Mouse (Mus musculus): Measurements from ENCODE around the gene Smpd2. TPM values are rescaled to one million over a fixed set of nuclear protein-coding genes. Genes with fewer than 3 reads are reported as not detected.

Smpd2 gene
- polyA plus RNA-seq, 1 experiment from 2014 or later: 65.6 TPM

- no peak overlapping the region for H3K27ac ChIP-seq
- no peak overlapping the region for H3K4me3 ChIP-seq
- peaks cover 47% of the 10 kb centered on the region for H3K36me3 ChIP-seq (replicated peaks)
- peaks cover 15% of the 10 kb centered on the region; the same call in 1 of the 2 replicates for H3K4me1 ChIP-seq
- no peaks in the 10 kb centered on the region for H3K9me3 ChIP-seq
- no peak for DNase-seq (ENCODE audit: extremely low spot score, low spot score)
- WGBS: 48% methylated on average over 15 of the region's 15 CpGs
- no peaks in the 10 kb centered on the region for H3K27me3 ChIP-seq (ENCODE audit: poor library complexity, severe bottlenecking)
Observed at GRCm38 (mm10) chr10:41464401-41464955, 25.7 kb downstream of the Smpd2 start.

GRCm38 (mm10) chr10:41461057-41461722, 29.0 kb downstream of the Smpd2 start:
- Histone ChIP-seq H3K36me3 (replicated peaks) (peaks cover 63% of the 10 kb centered on the region), H3K4me1 (peaks cover 9% of the 10 kb centered on the region; the same call in 1 of the 2 replicates), H3K27me3 (ENCODE audit: poor library complexity, severe bottlenecking) (no peaks in the 10 kb centered on the region), H3K4me3 (no peak overlapping the region), H3K27ac (no peak overlapping the region), H3K9me3 (no peaks in the 10 kb centered on the region)
- DNase-seq (ENCODE audit: extremely low spot score, low spot score): no peak
- WGBS: 87% methylated on average over 3 of the region's 3 CpGs

- WGBS: 39% methylated on average over 2 of the region's 2 CpGs
- Histone ChIP-seq H3K27ac (no peak overlapping the region), H3K9me3 (no peaks in the 10 kb centered on the region), H3K27me3 (ENCODE audit: poor library complexity, severe bottlenecking) (no peaks in the 10 kb centered on the region), H3K4me1 (peaks cover 9% of the 10 kb centered on the region; the same call in 1 of the 2 replicates), H3K4me3 (no peak overlapping the region), H3K36me3 (replicated peaks) (peaks cover 64% of the 10 kb centered on the region)
- no peak for DNase-seq (ENCODE audit: extremely low spot score, low spot score)
Observed at GRCm38 (mm10) chr10:41460501-41460900, 29.7 kb downstream of the Smpd2 start.

- peaks cover 65% of the 10 kb centered on the region for H3K36me3 ChIP-seq (replicated peaks)
- no peaks in the 10 kb centered on the region for H3K9me3 ChIP-seq
- H3K27ac ChIP-seq: no peak overlapping the region; the same call in 1 of the 2 replicates
- no peak for DNase-seq (ENCODE audit: extremely low spot score, low spot score)
- H3K4me3 ChIP-seq: no peak overlapping the region
- no peaks in the 10 kb centered on the region for H3K27me3 ChIP-seq (ENCODE audit: poor library complexity, severe bottlenecking)
- peaks cover 9% of the 10 kb centered on the region; the same call in 1 of the 2 replicates for H3K4me1 ChIP-seq
- 82% methylated on average over 4 of the region's 4 CpGs for WGBS
Observed at GRCm38 (mm10) chr10:41459990-41460389, 30.2 kb downstream of the Smpd2 start.

GRCm38 (mm10) chr10:41452791-41453190, 37.4 kb downstream of the Smpd2 start:
- H3K27me3 ChIP-seq (ENCODE audit: poor library complexity, severe bottlenecking): no peaks in the 10 kb centered on the region
- peaks cover 49% of the 10 kb centered on the region for H3K36me3 ChIP-seq (replicated peaks)
- DNase-seq (ENCODE audit: extremely low spot score, low spot score): no peak
- no peaks in the 10 kb centered on the region for H3K9me3 ChIP-seq
- WGBS: 96% methylated on average over 3 of the region's 3 CpGs
- H3K4me3 ChIP-seq: no peak overlapping the region
- H3K27ac ChIP-seq: no peak overlapping the region
- H3K4me1 ChIP-seq: peaks cover 21% of the 10 kb centered on the region

GRCm38 (mm10) chr10:41451656-41452055, 38.5 kb downstream of the Smpd2 start:
- Histone ChIP-seq H3K4me1 (peaks cover 21% of the 10 kb centered on the region), H3K36me3 (replicated peaks) (peaks cover 45% of the 10 kb centered on the region), H3K27me3 (ENCODE audit: poor library complexity, severe bottlenecking) (no peaks in the 10 kb centered on the region), H3K27ac (no peak overlapping the region), H3K4me3 (no peak overlapping the region), H3K9me3 (no peaks in the 10 kb centered on the region)
- DNase-seq (ENCODE audit: extremely low spot score, low spot score): no peak
- 92% methylated on average over 9 of the region's 9 CpGs for WGBS

GRCm38 (mm10) chr10:41450780-41451522, 39.2 kb downstream of the Smpd2 start:
- DNase-seq (ENCODE audit: extremely low spot score, low spot score): no peak
- Histone ChIP-seq H3K27ac (peak overlapping the region; percentile 88), H3K4me3 (peak overlapping the region; percentile 89), H3K36me3 (replicated peaks) (peaks cover 38% of the 10 kb centered on the region), H3K4me1 (peaks cover 21% of the 10 kb centered on the region), H3K27me3 (ENCODE audit: poor library complexity, severe bottlenecking) (no peaks in the 10 kb centered on the region), H3K9me3 (no peaks in the 10 kb centered on the region)
- WGBS: 62% methylated on average over 18 of the region's 18 CpGs

- peak; percentile 96 for DNase-seq (ENCODE audit: extremely low spot score, low spot score)
- Histone ChIP-seq H3K9me3 (no peaks in the 10 kb centered on the region), H3K36me3 (replicated peaks) (peaks cover 31% of the 10 kb centered on the region), H3K27me3 (ENCODE audit: poor library complexity, severe bottlenecking) (no peaks in the 10 kb centered on the region), H3K4me1 (peaks cover 21% of the 10 kb centered on the region), H3K4me3 (peak within 1 kb of the TSS; percentile 89), H3K27ac (peak within 1 kb of the TSS; percentile 88)
- under 1% methylated on average over 49 of the region's 49 CpGs for WGBS
Observed at GRCm38 (mm10) chr10:41450137-41450670, 40.0 kb downstream of the Smpd2 start, which contains the start of gene Zbtb24. Zbtb24 (plus strand) TSS chr10:41450383.

- peaks cover 27% of the 10 kb centered on the region for H3K36me3 ChIP-seq (replicated peaks)
- H3K27ac ChIP-seq: peak overlapping the region; percentile 88
- H3K27me3 ChIP-seq (ENCODE audit: poor library complexity, severe bottlenecking): no peaks in the 10 kb centered on the region
- peak overlapping the region; percentile 89 for H3K4me3 ChIP-seq
- 17% methylated on average over 14 of the region's 14 CpGs for WGBS
- no peaks in the 10 kb centered on the region for H3K9me3 ChIP-seq
- peaks cover 21% of the 10 kb centered on the region for H3K4me1 ChIP-seq
- DNase-seq (ENCODE audit: extremely low spot score, low spot score): no peak
Observed at GRCm38 (mm10) chr10:41449684-41450083, 40.5 kb downstream of the Smpd2 start.

GRCm38 (mm10) chr10:41448216-41448615, 42.0 kb downstream of the Smpd2 start:
- H3K36me3 ChIP-seq (replicated peaks): peaks cover 18% of the 10 kb centered on the region
- 79% methylated on average over 1 of the region's 1 CpGs for WGBS

More at GRCm38 (mm10) chr10:41448216-41448615, 42.0 kb downstream of the Smpd2 start:
- Histone ChIP-seq H3K4me3 (no peak overlapping the region), H3K27ac (no peak overlapping the region), H3K9me3 (no peaks in the 10 kb centered on the region), H3K27me3 (ENCODE audit: poor library complexity, severe bottlenecking) (no peaks in the 10 kb centered on the region), H3K4me1 (peaks cover 21% of the 10 kb centered on the region)
- no peak for DNase-seq (ENCODE audit: extremely low spot score, low spot score)

All from forebrain, embryonic 10.5 days (tissue).